ENCODE assay signal across 9 mouse cellular contexts in the genomic region with DNA sequence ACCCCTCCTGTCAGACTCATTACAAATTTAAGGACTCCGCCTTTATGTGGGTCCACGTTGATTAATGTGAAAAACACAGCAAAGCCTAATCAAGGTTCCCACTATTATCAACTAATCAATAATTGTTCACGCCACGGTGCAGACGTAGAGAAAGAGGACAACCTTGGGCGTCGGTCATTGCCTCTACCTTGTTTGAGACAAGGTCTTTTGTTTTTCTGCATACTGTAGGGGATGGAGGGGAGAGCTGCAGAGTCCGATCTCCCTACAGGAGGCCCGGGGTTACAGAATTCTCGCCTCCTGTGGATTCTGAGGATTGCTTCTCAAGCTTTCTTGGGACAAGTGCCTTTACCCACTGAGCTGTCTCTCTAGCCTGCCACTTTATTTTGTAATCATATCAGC. TPM values are rescaled to one million over a fixed set of nuclear protein-coding genes. Genes with fewer than 3 reads are reported as not detected.
DNase-seq lines count a peak whose midpoint lies in the region; ATAC-seq and TF ChIP-seq lines count a peak whose summit lies in the region.
"Had no signal": no experiment of that assay in that cellular context is flagged by ENCODE, and none has a peak within 500 bp of the region (broad histone marks: within the 10 kb centered on the region; RNA-seq: fewer than 3 reads in every experiment).

No protein-coding gene starts in this region.

- H3K79me2 ChIP-seq in C2C12 (ENCODE audit: control insufficient read depth, insufficient read depth) = peaks cover 9% of the 10 kb centered on the region

- no peak for TF ChIP-seq POLR2A in small intestine, adult 2 months (IDR thresholded peaks at IDR 0.05; ENCODE audit: low read depth, low read length)

- DNase-seq in heart, embryonic 10.5 days (ENCODE audit: low spot score) = no peak
- DNase-seq in heart, adult 18-20 months = no peak
- DNase-seq in layer of hippocampus, adult 9-10 months (ENCODE audit: low spot score) = no peak
- no peak for DNase-seq in adrenal gland, postnatal 4 days (ENCODE audit: low spot score in 2 of 2)

- H3K36me3 ChIP-seq in heart, embryonic 10.5 days = no peaks in the 10 kb centered on the region; the same call in 1 of the 2 replicates
- no peaks in the 10 kb centered on the region for H3K36me3 ChIP-seq in C2C12 (ENCODE audit: control insufficient read depth, insufficient read depth)
- H3K36me3 ChIP-seq in embryonic facial prominence, embryonic 15.5 days = peaks cover 6% of the 10 kb centered on the region; the same call in 1 of the 2 replicates
- H3K36me3 ChIP-seq in limb, embryonic 12.5 days = peaks cover 18% of the 10 kb centered on the region; the same call in 1 of the 2 replicates
- H3K36me3 ChIP-seq in small intestine, adult 2 months (ENCODE audit: control insufficient read depth, insufficient read depth, low read length) = peaks cover 8% of the 10 kb centered on the region; the same call in 1 of the 2 replicates

- peak overlapping the region; percentile 59 for H3K4me2 ChIP-seq in embryonic facial prominence, embryonic 15.5 days (replicated peaks)
- peak overlapping the region; percentile 69 for H3K4me2 ChIP-seq in limb, embryonic 12.5 days

- H3K4me1 ChIP-seq in heart, embryonic 10.5 days = 0 out of 2 replicates have a peak, but pooled peaks cover 11% of the 10 kb centered on the region
- peaks cover 4% of the 10 kb centered on the region; the same call in 1 of the 2 replicates for H3K4me1 ChIP-seq in embryonic facial prominence, embryonic 15.5 days
- peaks cover 6% of the 10 kb centered on the region; the same call in 1 of the 2 replicates for H3K4me1 ChIP-seq in limb, embryonic 12.5 days (replicated peaks)
- peaks cover 3% of the 10 kb centered on the region; the same call in 1 of the 2 replicates for H3K4me1 ChIP-seq in small intestine, adult 2 months (ENCODE audit: control insufficient read depth, insufficient read depth, insufficient read length, low read length)

- no peaks in the 10 kb centered on the region for H3K79me3 ChIP-seq in C2C12 (ENCODE audit: low read depth)

- ATAC-seq in embryonic facial prominence, embryonic 15.5 days (ENCODE audit: insufficient number of reproducible peaks, low FRiP score, low TSS enrichment, low read depth) = no peak
- ATAC-seq in limb, embryonic 12.5 days (ENCODE audit: insufficient number of reproducible peaks, insufficient read depth, low FRiP score, low TSS enrichment, low read depth) = peak; percentile 16; the same call in 1 of the 2 replicates

- H3K9me3 ChIP-seq in heart, embryonic 10.5 days = no peaks in the 10 kb centered on the region
- no peaks in the 10 kb centered on the region for H3K9me3 ChIP-seq in embryonic facial prominence, embryonic 15.5 days (replicated peaks)
- H3K9me3 ChIP-seq in limb, embryonic 12.5 days = no peaks in the 10 kb centered on the region

- peak overlapping the region; percentile 94 for H3K4me3 ChIP-seq in heart, embryonic 10.5 days
- H3K4me3 ChIP-seq in C2C12 (ENCODE audit: insufficient read depth, poor library complexity, severe bottlenecking) = peak overlapping the region; percentile 84
- peak overlapping the region; percentile 67 for H3K4me3 ChIP-seq in embryonic facial prominence, embryonic 15.5 days (replicated peaks)
- peak overlapping the region; percentile 84 for H3K4me3 ChIP-seq in limb, embryonic 12.5 days (replicated peaks)
- peak overlapping the region; percentile 83 for H3K4me3 ChIP-seq in small intestine, adult 2 months (ENCODE audit: low read depth, low read length)

- peak overlapping the region; percentile 75 for H3ac ChIP-seq in C2C12 (ENCODE audit: control insufficient read depth, insufficient read length, low read depth)

- H3K27ac ChIP-seq in heart, embryonic 10.5 days = peak overlapping the region; percentile 95
- peak overlapping the region; percentile 5; the same call in 1 of the 2 replicates for H3K27ac ChIP-seq in embryonic facial prominence, embryonic 15.5 days (replicated peaks)
- H3K27ac ChIP-seq in limb, embryonic 12.5 days = peak overlapping the region; percentile 76; the same call in 1 of the 2 replicates
- H3K27ac ChIP-seq in small intestine, adult 2 months (ENCODE audit: insufficient read depth, low read depth, low read length) = peak overlapping the region; percentile 33

- WGBS in heart, embryonic 10.5 days = 2% methylated on average over 10 of the region's 10 CpGs
- WGBS in embryonic facial prominence, embryonic 15.5 days = 3% methylated on average over 10 of the region's 10 CpGs
- 2% methylated on average over 10 of the region's 10 CpGs for WGBS in limb, embryonic 12.5 days
- WGBS in small intestine, adult 2 months = 3% methylated on average over 10 of the region's 10 CpGs

- TF ChIP-seq CTCF in C2C12 (IDR thresholded peaks at IDR 0.05; ENCODE audit: control insufficient read depth, insufficient read depth, insufficient read length) = no peak
- TF ChIP-seq CTCF in small intestine, adult 2 months (IDR thresholded peaks at IDR 0.05; ENCODE audit: extremely low read depth, insufficient read length, insufficient replicate concordance, low read depth, low read length) = no peak

- H3K27me3 ChIP-seq in heart, embryonic 10.5 days (ENCODE audit: insufficient read depth, poor library complexity, severe bottlenecking) = no peaks in the 10 kb centered on the region
- no peaks in the 10 kb centered on the region for H3K27me3 ChIP-seq in C2C12 (ENCODE audit: control insufficient read depth, insufficient read depth, insufficient read length)
- H3K27me3 ChIP-seq in embryonic facial prominence, embryonic 15.5 days = no peaks in the 10 kb centered on the region
- no peaks in the 10 kb centered on the region for H3K27me3 ChIP-seq in limb, embryonic 12.5 days
- no peaks in the 10 kb centered on the region for H3K27me3 ChIP-seq in small intestine, adult 2 months (ENCODE audit: control insufficient read depth, insufficient read depth, low read length)

- H3K9ac ChIP-seq in embryonic facial prominence, embryonic 15.5 days = peak overlapping the region; percentile 58
- H3K9ac ChIP-seq in limb, embryonic 12.5 days (replicated peaks) = peak overlapping the region; percentile 76

TF ChIP-seq in C2C12, 6 proteins besides CTCF, POLR2A, EP300 and RAD21:
- TF ChIP-seq MAX (IDR thresholded peaks at IDR 0.05) = no peak
- no peak for TF ChIP-seq CEBPB (IDR thresholded peaks at IDR 0.05; ENCODE audit: low read depth)
- TF ChIP-seq MYOG (IDR thresholded peaks at IDR 0.05; ENCODE audit: control insufficient read depth, extremely low read depth, insufficient read length) = no peak
- TF ChIP-seq MYOD1 (IDR thresholded peaks at IDR 0.05; ENCODE audit: control insufficient read depth, insufficient read length, low read depth) = no peak
- TF ChIP-seq FOSL1 (IDR thresholded peaks at IDR 0.05; ENCODE audit: insufficient read depth, low read length, poor library complexity, severe bottlenecking) = no peak
- TF ChIP-seq USF1 (IDR thresholded peaks at IDR 0.05; ENCODE audit: low read depth) = no peak

RNA-seq across cellular contexts. Expression of gene Cep70, which starts 0.7 kb away (rescaled TPM):
- 25.9 and 27.3 TPM in 2 replicates for polyA plus RNA-seq in heart, embryonic 10.5 days (2016; fragmentation: Nextera tagmentation; extraction: Ambion mirVana)
- 1 to 10 TPM; 6.8 to 7.3 TPM for total RNA-seq in heart, adult 18-20 months (2021)
- 2.1 TPM for polyA plus RNA-seq in C2C12 (2012; fragmentation: generic; extraction: Trizol)
- 26.2 and 29.4 TPM in 2 replicates for polyA plus RNA-seq in embryonic facial prominence, embryonic 15.5 days (2015; fragmentation: Nextera tagmentation; extraction: Ambion mirVana)
- polyA plus RNA-seq in limb, embryonic 12.5 days (2016; fragmentation: Nextera tagmentation; extraction: Ambion mirVana) = 47.4 and 47.6 TPM in 2 replicates
- 0.24 and 0.44 TPM in 2 replicates for polyA plus RNA-seq in small intestine, adult 2 months (2012; rRNA removed)
- total RNA-seq in adrenal gland, postnatal 4 days (2021) = 10 to 100 TPM; 12.2 to 17.6 TPM

RNA-seq across cellular contexts. Expression of gene Faiml, which starts 6.9 kb away (rescaled TPM):
- polyA plus RNA-seq in heart, embryonic 10.5 days (2016; fragmentation: Nextera tagmentation; extraction: Ambion mirVana) = not detected in 2 replicates
- total RNA-seq in heart, adult 18-20 months (2021) = not detected
- not detected for polyA plus RNA-seq in C2C12 (2012; fragmentation: generic; extraction: Trizol)
- not detected in 2 replicates for polyA plus RNA-seq in embryonic facial prominence, embryonic 15.5 days (2015; fragmentation: Nextera tagmentation; extraction: Ambion mirVana)
- polyA plus RNA-seq in limb, embryonic 12.5 days (2016; fragmentation: Nextera tagmentation; extraction: Ambion mirVana) = not detected in 2 replicates
- polyA plus RNA-seq in small intestine, adult 2 months (2012; rRNA removed) = not detected in 2 replicates
- total RNA-seq in adrenal gland, postnatal 4 days (2021) = not detected
- total RNA-seq: left cerebral cortex, postnatal 14 days had no signal

Comparison
In these comparisons a context has a peak if more than half of its experiments do, and no peak if none do; other contexts are left out.
1. H3K27ac ChIP-seq: peak in every context shown above with its lines; median percentile 95 in heart, embryonic 10.5 days; 76 in limb, embryonic 12.5 days; 33 in small intestine, adult 2 months; 5 in embryonic facial prominence, embryonic 15.5 days.